Mouse (Mus musculus): ENCODE results near the gene Zfp568. TPM values are rescaled to one million over a fixed set of nuclear protein-coding genes. Genes with fewer than 3 reads are reported as not detected.

Gene Zfp568
- polyA plus RNA-seq, 1 experiment = 3.3 TPM

GRCm38 (mm10) chr7:30060341-30060740 lies 76.6 kb downstream of the Zfp568 start:
- WGBS = 86% methylated on average over 6 of the region's 6 CpGs
- no peak for DNase-seq
- H3K4me1 ChIP-seq (ENCODE audit: control insufficient read depth, insufficient read depth, low read length) = no peaks in the 10 kb centered on the region
- no peaks in the 10 kb centered on the region for H3K27me3 ChIP-seq (ENCODE audit: control insufficient read depth, insufficient read depth, low read length)
- H3K4me3 ChIP-seq (replicated peaks; ENCODE audit: insufficient read depth, low read depth, low read length) = no peak overlapping the region
- no peak overlapping the region for H3K27ac ChIP-seq (ENCODE audit: insufficient read depth, low read length)
- TF ChIP-seq POLR2A (IDR thresholded peaks at IDR 0.05; ENCODE audit: borderline replicate concordance, insufficient read depth, low read length) (no peak), CTCF (IDR thresholded peaks at IDR 0.05; ENCODE audit: borderline replicate concordance, insufficient read depth, low read depth, low read length) (no peak)

- WGBS = 91% methylated on average over 5 of the region's 5 CpGs
Observed at GRCm38 (mm10) chr7:30062478-30062877, 78.7 kb downstream of the Zfp568 start.

GRCm38 (mm10) chr7:30064622-30065021 lies 80.9 kb downstream of the Zfp568 start:
- H3K4me3 ChIP-seq (replicated peaks; ENCODE audit: insufficient read depth, low read depth, low read length) = no peak overlapping the region
- WGBS = 82% methylated on average over 5 of the region's 5 CpGs
- no peaks in the 10 kb centered on the region; the same call in 1 of the 2 replicates for H3K27me3 ChIP-seq (ENCODE audit: control insufficient read depth, insufficient read depth, low read length)
- no peak for DNase-seq
- H3K27ac ChIP-seq (ENCODE audit: insufficient read depth, low read length) = no peak overlapping the region
- no peaks in the 10 kb centered on the region for H3K4me1 ChIP-seq (ENCODE audit: control insufficient read depth, insufficient read depth, low read length)
- no peak for TF ChIP-seq POLR2A (IDR thresholded peaks at IDR 0.05; ENCODE audit: borderline replicate concordance, insufficient read depth, low read length)
- TF ChIP-seq CTCF (IDR thresholded peaks at IDR 0.05; ENCODE audit: borderline replicate concordance, insufficient read depth, low read depth, low read length) = peak; percentile 35; the same call in 1 of the 2 replicates

More at GRCm38 (mm10) chr7:30062478-30062877, 78.7 kb downstream of the Zfp568 start:
- no peak for DNase-seq
- no peak overlapping the region for H3K27ac ChIP-seq (ENCODE audit: insufficient read depth, low read length)
- H3K27me3 ChIP-seq (ENCODE audit: control insufficient read depth, insufficient read depth, low read length) = no peaks in the 10 kb centered on the region
- no peak overlapping the region for H3K4me3 ChIP-seq (replicated peaks; ENCODE audit: insufficient read depth, low read depth, low read length)
- no peak for TF ChIP-seq POLR2A (IDR thresholded peaks at IDR 0.05; ENCODE audit: borderline replicate concordance, insufficient read depth, low read length)
- TF ChIP-seq CTCF (IDR thresholded peaks at IDR 0.05; ENCODE audit: borderline replicate concordance, insufficient read depth, low read depth, low read length) = peak; percentile 26; the same call in 1 of the 2 replicates
- H3K4me1 ChIP-seq (ENCODE audit: control insufficient read depth, insufficient read depth, low read length) = no peaks in the 10 kb centered on the region

GRCm38 (mm10) chr7:30072146-30073028 lies 88.6 kb downstream of the Zfp568 start, which contains the start of gene Zfp82:
Gene Zfp82, minus strand, starts transcription at chr7:30072900.
- DNase-seq = peak; percentile 89 to 90
- H3K27ac ChIP-seq (ENCODE audit: insufficient read depth, low read length) = peak within 1 kb of the TSS; percentile 49; the same call in 1 of the 2 replicates
- H3K4me1 ChIP-seq (ENCODE audit: control insufficient read depth, insufficient read depth, low read length) = no peaks in the 10 kb centered on the region
- WGBS = under 1% methylated on average over 50 of the region's 50 CpGs
- no peaks in the 10 kb centered on the region; the same call in 1 of the 2 replicates for H3K27me3 ChIP-seq (ENCODE audit: control insufficient read depth, insufficient read depth, low read length)
- H3K4me3 ChIP-seq (replicated peaks; ENCODE audit: insufficient read depth, low read depth, low read length) = peak within 1 kb of the TSS; percentile 77
- no peak for TF ChIP-seq CTCF (IDR thresholded peaks at IDR 0.05; ENCODE audit: borderline replicate concordance, insufficient read depth, low read depth, low read length)
- peak; percentile 87 for TF ChIP-seq POLR2A (IDR thresholded peaks at IDR 0.05; ENCODE audit: borderline replicate concordance, insufficient read depth, low read length)

Other genes with a start within 250 kb of the Zfp568 start
- 11.1 and 12.3 TPM in 2 replicates for gene Zfp84, start 215.4 kb upstream of the Zfp568 start, polyA plus RNA-seq (2012; rRNA removed)
- 9.8 and 10.4 TPM in 2 replicates for gene Zfp30, start 200.0 kb upstream of the Zfp568 start, polyA plus RNA-seq (2012; rRNA removed)
- 10.7 and 11.1 TPM in 2 replicates for gene Zfp790, start 167.8 kb upstream of the Zfp568 start, polyA plus RNA-seq (2012; rRNA removed)
- 10.6 and 10.8 TPM in 2 replicates for gene Zfp940, start 130.3 kb upstream of the Zfp568 start, polyA plus RNA-seq (2012; rRNA removed)
- 12.7 and 13.6 TPM in 2 replicates for gene Zfp420, start 124.0 kb upstream of the Zfp568 start, polyA plus RNA-seq (2012; rRNA removed)
- 13.7 and 14.4 TPM in 2 replicates for gene Zfp27, start 77.4 kb upstream of the Zfp568 start, polyA plus RNA-seq (2012; rRNA removed)
- 13.4 and 14.0 TPM in 2 replicates for gene Zfp383, start 75.7 kb upstream of the Zfp568 start, polyA plus RNA-seq (2012; rRNA removed)
- 15.4 and 17.3 TPM in 2 replicates for gene Zfp74, start 29.9 kb upstream of the Zfp568 start, polyA plus RNA-seq (2012; rRNA removed)
- 14.8 and 18.3 TPM in 2 replicates for gene Zfp14, start 67.4 kb downstream of the Zfp568 start, polyA plus RNA-seq (2012; rRNA removed)
- 2.7 and 2.9 TPM in 2 replicates for gene Zfp82, start 88.9 kb downstream of the Zfp568 start, polyA plus RNA-seq (2012; rRNA removed)
- gene Gm26920, start 106.5 kb downstream of the Zfp568 start, polyA plus RNA-seq (2012; rRNA removed) = 0.27 and 0.65 TPM in 2 replicates
- gene Zfp566, start 106.6 kb downstream of the Zfp568 start, polyA plus RNA-seq (2012; rRNA removed) = 5.5 and 6.1 TPM in 2 replicates
- gene Zfp260, start 110.8 kb downstream of the Zfp568 start, polyA plus RNA-seq (2012; rRNA removed) = 46.3 and 46.6 TPM in 2 replicates
- gene Zfp382, start 138.0 kb downstream of the Zfp568 start, polyA plus RNA-seq (2012; rRNA removed) = 7.1 and 8.3 TPM in 2 replicates
- 37.6 and 38.0 TPM in 2 replicates for gene Zfp146, start 185.8 kb downstream of the Zfp568 start, polyA plus RNA-seq (2012; rRNA removed)
- 24.7 and 32.0 TPM in 2 replicates for gene Cox7a1, start 200.2 kb downstream of the Zfp568 start, polyA plus RNA-seq (2012; rRNA removed)
- 463 and 475 TPM in 2 replicates for gene Capns1, start 214.9 kb downstream of the Zfp568 start, polyA plus RNA-seq (2012; rRNA removed)
- gene Polr2i, start 248.0 kb downstream of the Zfp568 start, polyA plus RNA-seq (2012; rRNA removed) = 167 and 182 TPM in 2 replicates
- 134 and 147 TPM in 2 replicates for gene Tbcb, start 248.3 kb downstream of the Zfp568 start, polyA plus RNA-seq (2012; rRNA removed)

Data from cerebellum, adult 2 months (tissue).